Mouse (Mus musculus) heart, adult 2 months (tissue): ENCODE measurements around the gene Pnmal1.

Source experiments
- CTCF ChIP-seq: fragments of 200-600 bp; IDR thresholded peaks from 2 replicates; pipeline ENCODE4 v1.8.1; 2022; ENCODE audit warnings: antibody characterized with exemption, mild to moderate bottlenecking, moderate library complexity
- POLR2A ChIP-seq: fragments of 200-500 bp; IDR thresholded peaks from 2 replicates; pipeline ENCODE4 v1.6.1; 2011; ENCODE audit warnings: mild to moderate bottlenecking, low read depth, low read length, control low read depth; ENCODE audit not compliant: insufficient read depth

DNA sequence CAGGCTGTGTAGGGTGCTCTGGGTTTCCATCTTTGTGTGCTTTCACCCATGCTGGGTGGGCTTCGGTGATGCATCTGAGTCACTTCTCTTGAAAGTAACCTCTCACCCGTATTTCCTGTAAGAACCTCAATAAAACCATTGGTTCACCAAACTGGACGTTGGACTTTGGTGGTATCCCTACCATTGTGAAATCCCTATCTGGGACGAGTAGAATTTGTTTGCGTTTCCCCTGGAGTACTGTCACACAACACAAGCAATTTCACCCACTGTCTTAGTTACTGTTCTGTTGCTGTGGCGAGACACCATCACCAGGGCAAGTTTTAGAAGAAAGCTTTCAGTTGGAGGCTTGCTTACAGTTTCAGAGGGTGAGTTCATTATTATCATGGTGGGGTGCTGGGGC, 8.9 kb downstream of the Pnmal1 start:
- TF ChIP-seq CTCF (no peak), POLR2A (no peak)
